Mouse (Mus musculus) kidney, adult 2 months (tissue): ENCODE results near the gene Cped1.

ENCODE experiments used
- CTCF ChIP-seq: fragments of 200-500 bp; conservative IDR thresholded peaks from 2 replicates; pipeline ENCODE4 v1.5.1; 2011; ENCODE audit warnings: low read depth, mild to moderate bottlenecking, control low read depth, low read length, moderate library complexity, mixed read lengths; ENCODE audit not compliant: insufficient read depth, insufficient read length
- POLR2A ChIP-seq: fragments of 200-500 bp; IDR thresholded peaks from one replicate; pipeline ENCODE4 v1.6.1; 2011; ENCODE audit warnings: low read depth, low read length, control low read depth

DNA sequence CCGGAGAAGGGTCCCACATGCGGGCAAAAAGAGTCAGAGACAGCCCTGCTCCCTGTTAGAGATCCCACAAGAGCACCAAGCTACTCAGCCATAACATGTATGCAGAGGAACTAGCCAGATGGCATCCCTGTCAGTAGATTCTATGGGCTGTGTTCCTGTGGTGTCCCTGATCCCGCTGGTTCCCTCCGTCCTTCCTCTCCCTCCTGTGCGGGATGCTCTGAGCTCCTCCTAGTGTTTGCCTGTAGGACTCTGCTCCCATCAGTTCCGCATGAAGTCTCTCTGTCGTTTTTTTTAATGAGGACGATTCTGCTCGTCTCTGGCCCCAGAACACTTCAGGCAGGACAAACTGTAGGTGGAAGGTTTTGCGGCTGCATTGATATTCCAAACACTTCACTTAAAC, 151.1 kb downstream of the Cped1 start:
- TF ChIP-seq CTCF = no peak
- TF ChIP-seq POLR2A = no peak
